Mouse (Mus musculus): Measurements from ENCODE around the gene AI182371. TPM values are rescaled to one million over a fixed set of nuclear protein-coding genes. Genes with fewer than 3 reads are reported as not detected.

The AI182371 gene
- total RNA-seq, 1 experiment from 2014 or later = 0.73 TPM

DNA sequence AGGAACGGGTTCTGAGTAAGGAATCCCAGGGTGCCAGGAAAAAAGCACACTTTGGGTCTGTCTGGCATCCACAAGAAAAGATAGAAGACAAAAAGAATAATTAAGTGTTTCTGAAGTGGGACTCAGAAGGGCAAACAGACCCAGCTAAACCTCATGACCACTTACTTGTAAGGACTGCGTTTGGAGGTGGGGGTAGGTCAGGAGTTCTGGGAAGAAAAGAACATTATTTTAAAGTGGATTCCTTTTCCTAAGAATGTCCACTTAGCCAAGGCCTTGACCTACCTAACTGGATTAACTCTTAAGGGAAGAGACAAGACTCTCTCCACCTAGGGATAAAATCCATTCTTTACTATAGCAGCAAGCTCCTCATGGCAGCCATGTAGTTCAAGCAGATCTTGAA lies 28.8 kb downstream of the AI182371 start:
- no peak for ATAC-seq (replicated peaks; ENCODE audit: low read depth, poor library complexity, severe bottlenecking)

DNA sequence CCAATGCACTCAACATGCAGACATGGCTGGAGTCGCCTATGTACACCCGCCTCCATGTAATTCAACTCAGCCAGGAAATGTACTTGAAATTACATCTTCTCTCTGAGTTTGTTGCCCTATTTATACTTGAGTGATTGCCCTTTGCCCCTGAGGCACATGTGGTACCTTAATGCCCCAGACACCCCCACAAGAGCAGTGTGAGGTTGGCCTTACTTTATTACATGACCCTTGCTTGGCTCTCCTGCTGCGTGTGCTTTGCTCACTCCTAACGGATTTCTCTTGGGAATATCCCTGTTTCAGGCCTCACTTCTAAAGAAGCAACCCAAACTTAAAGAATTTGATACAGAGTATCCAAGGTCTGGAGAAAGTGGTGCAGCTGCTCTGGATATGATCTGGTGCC lies 31.1 kb downstream of the AI182371 start:
- ATAC-seq (replicated peaks; ENCODE audit: low read depth, poor library complexity, severe bottlenecking) = no peak

GRCm38 (mm10) chr2:35069124-35069523 lies 32.2 kb downstream of the AI182371 start:
- no peak for ATAC-seq (replicated peaks; ENCODE audit: low read depth, poor library complexity, severe bottlenecking)

GRCm38 (mm10) chr2:35067117-35067516 lies 34.2 kb downstream of the AI182371 start:
- ATAC-seq (replicated peaks; ENCODE audit: low read depth, poor library complexity, severe bottlenecking) = no peak

- no peak for ATAC-seq (replicated peaks; ENCODE audit: low read depth, poor library complexity, severe bottlenecking)
Observed at GRCm38 (mm10) chr2:35066525-35067082, 34.7 kb downstream of the AI182371 start.

GRCm38 (mm10) chr2:35063333-35064030 lies 37.9 kb downstream of the AI182371 start:
- ATAC-seq (replicated peaks; ENCODE audit: low read depth, poor library complexity, severe bottlenecking) = no peak

- ATAC-seq (replicated peaks; ENCODE audit: low read depth, poor library complexity, severe bottlenecking) = no peak
Observed at GRCm38 (mm10) chr2:35061338-35061737, 40.0 kb downstream of the AI182371 start, which contains the start of gene Hc. Hc (minus strand) TSS chr2:35061438.

DNA sequence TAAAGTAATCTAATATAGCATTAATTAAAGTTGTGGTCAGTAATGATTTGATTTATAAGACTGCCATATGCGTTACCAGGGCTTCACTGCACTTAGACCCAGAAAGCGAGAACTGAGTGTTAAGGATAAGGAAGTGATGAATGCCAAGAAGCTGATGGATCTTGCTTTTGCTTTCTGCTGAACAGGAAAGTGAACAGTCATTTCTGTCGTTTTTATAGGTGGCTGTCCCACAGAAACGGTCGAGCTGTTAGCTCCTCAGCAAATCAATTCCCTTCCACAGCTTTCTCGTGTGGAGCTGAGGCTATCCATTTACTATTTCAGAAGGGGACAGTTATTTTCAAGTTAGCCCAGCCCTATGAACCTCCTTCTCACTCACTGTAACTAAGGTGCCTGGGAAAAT lies 40.4 kb downstream of the AI182371 start:
- ATAC-seq (replicated peaks; ENCODE audit: low read depth, poor library complexity, severe bottlenecking) = no peak

DNA sequence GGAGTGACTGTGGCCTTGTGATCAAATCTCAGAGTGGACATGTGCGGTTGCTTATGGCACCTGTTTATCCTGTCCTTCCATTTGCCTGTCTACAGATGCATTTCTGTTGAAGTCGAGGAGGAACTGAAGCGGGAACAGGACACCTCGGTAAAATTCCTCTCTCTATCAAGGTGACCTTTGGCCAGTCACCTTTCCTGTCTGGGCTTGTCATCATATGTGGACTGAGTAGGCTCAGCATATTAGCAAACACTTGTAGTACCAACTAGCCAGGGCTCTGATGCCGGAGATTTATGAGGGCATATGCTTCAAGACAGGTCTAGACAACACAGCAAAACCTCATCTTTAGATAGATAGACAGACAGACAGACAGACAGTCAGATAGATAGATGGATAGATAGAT lies 41.1 kb downstream of the AI182371 start:
- ATAC-seq (replicated peaks; ENCODE audit: low read depth, poor library complexity, severe bottlenecking) = no peak

GRCm38 (mm10) chr2:35058325-35058724 lies 43.0 kb downstream of the AI182371 start:
- ATAC-seq (replicated peaks; ENCODE audit: low read depth, poor library complexity, severe bottlenecking) = no peak

- ATAC-seq (replicated peaks; ENCODE audit: low read depth, poor library complexity, severe bottlenecking) = no peak
Observed at GRCm38 (mm10) chr2:35057243-35057642, 44.1 kb downstream of the AI182371 start.

GRCm38 (mm10) chr2:35048851-35049250 lies 52.5 kb downstream of the AI182371 start:
- 0 out of 2 replicates have a peak, but pooled peaks have one; percentile 56 for ATAC-seq (replicated peaks; ENCODE audit: low read depth, poor library complexity, severe bottlenecking)

DNA sequence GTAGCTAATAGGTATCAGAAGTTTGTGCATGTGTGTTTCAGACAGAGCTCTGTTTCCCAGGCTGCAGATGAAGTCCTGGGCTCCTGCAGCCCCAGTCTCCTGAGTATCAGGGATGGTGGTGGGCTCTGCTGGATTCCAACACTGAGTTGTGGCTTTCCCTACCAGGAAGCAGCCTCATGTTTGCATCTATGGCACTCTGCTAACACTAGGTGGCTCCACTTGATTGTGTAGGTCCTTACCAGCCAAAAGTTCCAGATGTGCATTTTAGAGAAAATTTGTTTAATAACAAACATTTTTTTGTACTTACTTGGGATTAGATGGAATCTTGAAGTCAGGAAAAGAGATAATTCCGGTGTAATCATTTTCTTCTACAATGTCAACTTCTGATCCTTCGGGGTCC lies 56.4 kb downstream of the AI182371 start:
- peak; percentile 80; the same call in 1 of the 2 replicates for ATAC-seq (replicated peaks; ENCODE audit: low read depth, poor library complexity, severe bottlenecking)

DNA sequence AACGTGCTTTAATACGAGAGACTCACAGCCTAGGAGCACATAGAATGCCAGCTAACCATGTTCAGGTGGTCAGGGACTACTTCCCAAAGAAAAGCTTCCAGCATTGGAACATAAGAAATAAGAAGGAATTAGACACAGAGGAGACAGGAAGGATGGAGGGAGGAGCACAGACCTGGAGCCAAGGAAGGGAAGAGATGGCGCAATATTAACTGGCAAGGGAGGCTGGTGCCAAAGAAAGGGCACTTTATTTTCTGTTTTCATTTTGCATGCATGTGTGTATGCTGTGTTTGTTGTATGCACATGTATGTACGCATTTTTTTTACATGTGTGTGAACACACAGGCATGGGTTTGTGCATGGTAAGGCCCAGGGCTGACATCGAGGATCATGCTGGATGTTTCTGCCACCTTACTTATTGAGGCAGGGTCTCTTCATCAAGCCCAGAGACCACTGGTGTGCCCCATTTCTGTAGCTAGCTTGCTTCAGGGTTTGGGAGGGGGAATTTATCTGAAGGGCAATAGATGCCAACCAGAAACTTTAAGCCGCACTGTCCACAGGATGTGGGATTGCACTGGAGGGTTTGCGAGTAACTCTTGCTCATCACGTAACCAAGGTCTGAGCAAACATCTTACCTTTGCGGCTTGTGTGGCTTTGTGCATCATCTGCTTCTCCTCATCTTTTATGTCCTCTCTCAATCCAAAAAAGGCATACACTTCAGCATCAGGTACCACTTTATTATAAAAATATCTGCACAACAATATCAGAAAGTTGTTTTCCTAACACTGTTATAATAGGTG lies 62.6 kb downstream of the AI182371 start:
- ATAC-seq (replicated peaks; ENCODE audit: low read depth, poor library complexity, severe bottlenecking) = no peak

Other genes starting within 250 kb of the AI182371 start
- not detected in 2 replicates for gene Cutal, start 227.1 kb downstream of the AI182371 start, total RNA-seq (2017)
- gene Psmd5, start 226.6 kb downstream of the AI182371 start, total RNA-seq (2017) = 32.7 and 36.0 TPM in 2 replicates
- 5.8 and 9.6 TPM in 2 replicates for gene Phf19, start 187.5 kb downstream of the AI182371 start, total RNA-seq (2017)
- 0.69 and 1.3 TPM in 2 replicates for gene Traf1, start 139.8 kb downstream of the AI182371 start, total RNA-seq (2017)
- gene Hc, start 40.1 kb downstream of the AI182371 start, total RNA-seq (2017) = not detected in 2 replicates
- gene Cntrl, start 7.9 kb upstream of the AI182371 start, total RNA-seq (2017) = 146 and 156 TPM in 2 replicates
- 136 and 137 TPM in 2 replicates for gene Rab14, start 99.6 kb upstream of the AI182371 start, total RNA-seq (2017)
- 8.9 and 9.7 TPM in 2 replicates for gene Gsn, start 154.8 kb upstream of the AI182371 start, total RNA-seq (2017)
- 76.2 and 80.6 TPM in 2 replicates for gene Stom, start 235.4 kb upstream of the AI182371 start, total RNA-seq (2017)

All from common myeloid progenitor, adult 5-6 weeks (primary cell).